Mouse (Mus musculus): ENCODE measurements around the gene Slc25a17. TPM values are rescaled to one million over a fixed set of nuclear protein-coding genes. Genes with fewer than 3 reads are reported as not detected.

Gene Slc25a17
- total and polyA plus RNA-seq, 2 experiments from 2014 or later: 35.7 to 39.8 TPM

DNA sequence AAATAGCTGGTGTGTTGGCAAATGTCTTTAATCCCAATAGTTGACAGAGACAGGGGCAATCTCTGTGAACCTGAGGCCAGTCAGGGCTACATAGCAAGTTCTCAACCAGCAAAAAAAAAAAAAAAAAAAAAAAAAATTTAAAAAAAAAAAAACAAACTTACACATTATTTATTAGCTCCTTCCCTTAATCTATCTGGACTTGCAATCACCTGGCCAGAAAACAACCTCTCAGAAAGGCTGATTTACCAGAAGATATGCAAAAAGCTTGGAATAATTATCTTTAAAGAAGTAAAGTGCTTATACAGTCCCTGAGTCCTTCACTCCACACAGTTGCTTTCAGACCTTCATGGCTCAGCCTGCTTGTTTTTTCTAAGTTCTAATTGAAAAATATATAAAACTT lies 37.6 kb upstream of the Slc25a17 start:
- peak overlapping the region; percentile 78 for H3K4me3 ChIP-seq (ENCODE audit: low read depth, low read length)
- H3K9ac ChIP-seq (replicated peaks; ENCODE audit: low read depth, low read length): peak overlapping the region; percentile 84
- TF ChIP-seq EP300 (IDR thresholded peaks at IDR 0.05; ENCODE audit: low read depth): no peak
- H3K4me1 ChIP-seq (ENCODE audit: control insufficient read depth, insufficient read depth): peaks cover 16% of the 10 kb centered on the region
- DNase-seq (ENCODE audit: low spot score) (no peak), ATAC-seq (ENCODE audit: insufficient read depth, low read depth) (no peak)
- no peaks in the 10 kb centered on the region for H3K9me3 ChIP-seq (replicated peaks; ENCODE audit: control insufficient read depth, low read length)
- peak overlapping the region; percentile 65 for H3K4me2 ChIP-seq (ENCODE audit: low read depth, low read length)
- peak overlapping the region; percentile 94; the same call in 1 of the 2 replicates for H3K27ac ChIP-seq (ENCODE audit: low read depth)
- no peaks in the 10 kb centered on the region for H3K27me3 ChIP-seq (ENCODE audit: control insufficient read depth, insufficient read depth, low read length)
- H3K36me3 ChIP-seq (replicated peaks; ENCODE audit: control insufficient read depth, insufficient read depth, low read length): peaks cover 3% of the 10 kb centered on the region; the same call in 1 of the 2 replicates

DNA sequence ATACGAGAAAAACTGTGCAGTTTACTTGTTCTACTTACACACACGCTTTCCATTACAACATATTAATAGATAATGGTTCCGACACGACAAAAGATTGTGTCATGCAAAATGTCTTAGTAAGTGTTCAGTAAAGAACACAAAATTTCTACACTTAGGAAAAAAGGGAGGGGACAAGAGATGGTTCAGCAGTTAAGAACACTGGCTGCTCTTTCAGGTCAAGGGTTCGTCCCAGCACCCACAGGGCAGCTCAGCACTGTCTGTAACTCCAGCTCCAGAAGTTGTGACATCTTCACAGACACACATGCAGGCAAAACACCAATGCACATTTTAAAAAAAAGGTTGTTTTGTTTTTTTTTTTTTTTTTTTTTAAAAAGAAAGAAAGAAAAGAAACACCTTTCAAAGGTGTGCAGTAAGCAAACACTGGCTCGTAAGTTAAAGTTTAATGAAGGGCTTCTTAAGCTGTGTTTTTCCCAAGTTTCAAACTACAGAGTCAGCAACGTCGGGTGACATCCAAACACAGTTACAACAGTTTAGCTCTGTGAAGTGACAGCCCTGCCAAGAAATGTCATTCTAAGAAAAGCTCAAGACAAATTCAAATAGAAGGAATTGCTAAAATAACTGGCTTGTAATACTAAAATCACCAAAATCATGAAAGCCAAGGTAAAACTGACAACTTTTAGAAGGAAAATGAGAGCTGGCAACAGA lies 33.8 kb upstream of the Slc25a17 start:
- ATAC-seq (ENCODE audit: insufficient read depth, low read depth): no peak
- Histone ChIP-seq H3K9ac (replicated peaks; ENCODE audit: low read depth, low read length) (no peak overlapping the region), H3K36me3 (replicated peaks; ENCODE audit: control insufficient read depth, insufficient read depth, low read length) (peaks cover 24% of the 10 kb centered on the region), H3K4me1 (ENCODE audit: control insufficient read depth, insufficient read depth) (peaks cover 9% of the 10 kb centered on the region), H3K9me3 (replicated peaks; ENCODE audit: control insufficient read depth, low read length) (no peaks in the 10 kb centered on the region), H3K27me3 (ENCODE audit: control insufficient read depth, insufficient read depth, low read length) (no peaks in the 10 kb centered on the region), H3K27ac (ENCODE audit: low read depth) (no peak overlapping the region), H3K4me3 (ENCODE audit: low read depth, low read length) (no peak overlapping the region), H3K4me2 (ENCODE audit: low read depth, low read length) (no peak overlapping the region)
- whole genome bisulfite sequencing: 81% methylated on average over 8 of the region's 8 CpGs
- TF ChIP-seq CTCF (IDR thresholded peaks at IDR 0.05; ENCODE audit: low read depth) (no peak), EP300 (IDR thresholded peaks at IDR 0.05; ENCODE audit: low read depth) (no peak)
- DNase-seq (ENCODE audit: low spot score): no peak

DNA sequence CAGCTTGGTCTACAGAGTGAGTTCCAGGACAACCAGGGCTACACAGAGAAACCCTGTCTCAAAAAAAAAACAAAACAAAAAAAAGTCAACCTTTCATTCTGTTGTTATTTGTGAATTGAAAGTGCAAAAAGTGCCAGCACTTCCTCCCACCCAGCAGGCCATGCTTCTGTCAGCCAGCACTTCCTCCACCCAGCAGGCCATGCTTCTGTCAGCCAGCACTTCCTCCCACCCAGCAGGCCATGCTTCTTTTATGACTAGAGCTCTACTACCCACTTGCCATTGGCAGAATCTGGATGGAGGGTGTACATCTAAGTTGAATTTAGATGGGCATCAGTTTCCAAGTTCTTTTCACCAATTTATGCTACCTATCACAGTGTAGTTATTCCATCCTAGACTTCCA lies 32.4 kb upstream of the Slc25a17 start:
- no peak for DNase-seq (ENCODE audit: low spot score)
- no peaks in the 10 kb centered on the region for H3K27me3 ChIP-seq (ENCODE audit: control insufficient read depth, insufficient read depth, low read length)
- H3K36me3 ChIP-seq (replicated peaks; ENCODE audit: control insufficient read depth, insufficient read depth, low read length): peaks cover 37% of the 10 kb centered on the region

DNA sequence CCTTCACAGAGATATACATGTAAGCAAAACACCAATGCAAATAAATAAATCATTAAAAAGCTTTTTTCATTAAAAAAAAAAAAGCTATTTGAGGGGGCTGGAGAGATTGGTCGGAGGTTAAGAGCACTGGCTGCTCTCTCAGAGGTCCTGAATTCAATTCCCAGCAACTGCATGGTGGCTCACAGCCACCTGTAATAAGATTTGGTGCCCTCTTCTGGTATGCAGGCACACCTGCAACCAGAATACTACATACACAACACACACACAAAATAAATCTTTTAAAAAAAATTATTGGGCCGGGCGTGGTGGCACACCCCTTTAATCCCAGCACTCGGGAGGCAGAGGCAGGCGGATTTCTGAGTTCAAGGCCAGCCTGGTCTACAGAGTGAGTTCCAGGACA lies 25.7 kb upstream of the Slc25a17 start:
- H3K27me3 ChIP-seq (ENCODE audit: control insufficient read depth, insufficient read depth, low read length): no peaks in the 10 kb centered on the region
- H3K9me3 ChIP-seq (replicated peaks; ENCODE audit: control insufficient read depth, low read length): no peaks in the 10 kb centered on the region
- peaks cover 87% of the 10 kb centered on the region for H3K36me3 ChIP-seq (replicated peaks; ENCODE audit: control insufficient read depth, insufficient read depth, low read length)
- no peak overlapping the region for H3K4me3 ChIP-seq (ENCODE audit: low read depth, low read length)
- H3K27ac ChIP-seq (ENCODE audit: low read depth): no peak overlapping the region
- DNase-seq (ENCODE audit: low spot score): no peak
- no peak for ATAC-seq (ENCODE audit: insufficient read depth, low read depth)
- H3K4me2 ChIP-seq (ENCODE audit: low read depth, low read length): no peak overlapping the region
- whole genome bisulfite sequencing: 93% methylated on average over 5 of the region's 5 CpGs
- H3K9ac ChIP-seq (replicated peaks; ENCODE audit: low read depth, low read length): no peak overlapping the region
- no peak for TF ChIP-seq EP300 (IDR thresholded peaks at IDR 0.05; ENCODE audit: low read depth)
- TF ChIP-seq CTCF (IDR thresholded peaks at IDR 0.05; ENCODE audit: low read depth): no peak; the same call in 1 of the 2 replicates
- H3K4me1 ChIP-seq (ENCODE audit: control insufficient read depth, insufficient read depth): no peaks in the 10 kb centered on the region

More for the DNA sequence above, 32.4 kb upstream of the Slc25a17 start:
- no peaks in the 10 kb centered on the region for H3K9me3 ChIP-seq (replicated peaks; ENCODE audit: control insufficient read depth, low read length)
- peaks cover 2% of the 10 kb centered on the region; the same call in 1 of the 2 replicates for H3K4me1 ChIP-seq (ENCODE audit: control insufficient read depth, insufficient read depth)
- no peak for TF ChIP-seq EP300 (IDR thresholded peaks at IDR 0.05; ENCODE audit: low read depth)
- TF ChIP-seq CTCF (IDR thresholded peaks at IDR 0.05; ENCODE audit: low read depth): no peak
- H3K4me2 ChIP-seq (ENCODE audit: low read depth, low read length): no peak overlapping the region
- H3K9ac ChIP-seq (replicated peaks; ENCODE audit: low read depth, low read length): no peak overlapping the region
- no peak overlapping the region for H3K27ac ChIP-seq (ENCODE audit: low read depth)
- ATAC-seq (ENCODE audit: insufficient read depth, low read depth): no peak
- H3K4me3 ChIP-seq (ENCODE audit: low read depth, low read length): no peak overlapping the region

DNA sequence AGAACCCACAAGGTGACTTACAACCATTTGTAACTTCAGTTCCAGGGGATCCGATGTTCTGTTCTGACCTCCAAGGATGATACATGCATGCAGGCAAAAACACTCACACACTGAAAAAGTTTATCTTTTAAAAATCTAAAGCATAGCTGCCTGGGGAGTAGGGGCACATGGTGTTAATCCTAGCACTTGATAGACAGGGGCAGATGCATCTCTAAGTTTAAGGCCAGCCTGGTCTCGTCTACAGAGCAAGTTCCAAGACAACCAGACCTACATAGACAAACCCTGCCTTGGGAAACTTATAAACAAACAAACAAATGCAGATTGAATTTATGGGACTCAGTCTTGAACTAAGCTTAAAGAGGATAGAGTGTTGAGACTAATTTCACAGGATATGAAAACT lies 18.2 kb upstream of the Slc25a17 start:
- Histone ChIP-seq H3K9me3 (replicated peaks; ENCODE audit: control insufficient read depth, low read length) (no peaks in the 10 kb centered on the region), H3K4me2 (ENCODE audit: low read depth, low read length) (no peak overlapping the region), H3K4me3 (ENCODE audit: low read depth, low read length) (no peak overlapping the region), H3K4me1 (ENCODE audit: control insufficient read depth, insufficient read depth) (no peaks in the 10 kb centered on the region), H3K27ac (ENCODE audit: low read depth) (no peak overlapping the region), H3K9ac (replicated peaks; ENCODE audit: low read depth, low read length) (no peak overlapping the region), H3K36me3 (replicated peaks; ENCODE audit: control insufficient read depth, insufficient read depth, low read length) (peaks cover 60% of the 10 kb centered on the region), H3K27me3 (ENCODE audit: control insufficient read depth, insufficient read depth, low read length) (no peaks in the 10 kb centered on the region)
- WGBS: 87% methylated on average over 2 of the region's 2 CpGs
- ATAC-seq (ENCODE audit: insufficient read depth, low read depth): no peak
- DNase-seq (ENCODE audit: low spot score): no peak
- no peak for TF ChIP-seq EP300 (IDR thresholded peaks at IDR 0.05; ENCODE audit: low read depth)
- no peak for TF ChIP-seq CTCF (IDR thresholded peaks at IDR 0.05; ENCODE audit: low read depth)

DNA sequence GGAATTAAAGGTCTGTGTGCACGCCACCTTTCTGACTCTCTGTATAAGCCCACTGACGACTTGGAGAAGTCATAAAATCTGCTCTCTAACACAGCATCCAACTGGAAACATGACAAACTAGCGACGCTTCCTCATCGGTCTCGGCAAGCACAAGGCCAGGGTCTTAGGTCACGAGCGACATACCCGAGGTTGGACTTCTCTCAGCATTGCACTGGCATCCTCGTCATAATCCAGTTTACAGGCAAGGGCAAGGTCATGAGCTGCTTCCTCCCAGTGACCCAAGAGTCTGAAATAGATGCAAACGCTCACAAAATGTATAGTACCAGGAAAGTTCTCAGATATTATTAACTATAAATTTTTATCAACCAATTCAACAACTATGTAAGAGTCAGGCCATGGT lies 14.0 kb upstream of the Slc25a17 start:
- Histone ChIP-seq H3K27ac (ENCODE audit: low read depth) (no peak overlapping the region), H3K4me3 (ENCODE audit: low read depth, low read length) (no peak overlapping the region), H3K36me3 (replicated peaks; ENCODE audit: control insufficient read depth, insufficient read depth, low read length) (peaks cover 77% of the 10 kb centered on the region), H3K27me3 (ENCODE audit: control insufficient read depth, insufficient read depth, low read length) (no peaks in the 10 kb centered on the region), H3K9me3 (replicated peaks; ENCODE audit: control insufficient read depth, low read length) (no peaks in the 10 kb centered on the region), H3K4me1 (ENCODE audit: control insufficient read depth, insufficient read depth) (no peaks in the 10 kb centered on the region), H3K4me2 (ENCODE audit: low read depth, low read length) (no peak overlapping the region), H3K9ac (replicated peaks; ENCODE audit: low read depth, low read length) (no peak overlapping the region)
- no peak for ATAC-seq (ENCODE audit: insufficient read depth, low read depth)
- DNase-seq (ENCODE audit: low spot score): no peak
- 88% methylated on average over 11 of the region's 11 CpGs for WGBS
- no peak for TF ChIP-seq EP300 (IDR thresholded peaks at IDR 0.05; ENCODE audit: low read depth)
- no peak for TF ChIP-seq CTCF (IDR thresholded peaks at IDR 0.05; ENCODE audit: low read depth)

All from heart, postnatal 0 days (tissue).